25 mouse cellular contexts compared by ENCODE assay signal in genomic region chr13:41235181-41235580, GRCm38 (mm10). TPM values are rescaled to one million over a fixed set of nuclear protein-coding genes. Genes with fewer than 3 reads are reported as not detected.
"Had no signal": no experiment of that assay in that cellular context is flagged by ENCODE, and none has a peak within 500 bp of the region (broad histone marks: within the 10 kb centered on the region; RNA-seq: fewer than 3 reads in every experiment).

No protein-coding gene starts in this region.

- H3K27ac ChIP-seq: neural tube, embryonic 13.5 days; neural tube, embryonic 15.5 days; stomach, postnatal 0 days had no signal

- H3K9ac ChIP-seq: neural tube, embryonic 13.5 days; neural tube, embryonic 15.5 days; stomach, embryonic 15.5 days had no signal

- H3K4me2 ChIP-seq: neural tube, embryonic 13.5 days; neural tube, embryonic 15.5 days had no signal

- H3K9me3 ChIP-seq: neural tube, embryonic 13.5 days; neural tube, embryonic 15.5 days; stomach, embryonic 15.5 days had no signal

- H3K4me1 ChIP-seq: neural tube, embryonic 13.5 days; neural tube, embryonic 15.5 days; stomach, embryonic 15.5 days had no signal

- DNase-seq: retina, postnatal 1 day; right cerebral cortex, adult 18-20 months; right cerebral cortex, postnatal 14 days; right cerebral cortex, postnatal 25 days; right cerebral cortex, postnatal 4 days; spleen, adult 18-20 months; thymus, adult 18-20 months; thymus, adult 2 months; thymus, postnatal 14 days; thymus, postnatal 25 days; thymus, postnatal 36 days; thymus, postnatal 4 days had no signal

- H3K36me3 ChIP-seq: neural tube, embryonic 13.5 days; neural tube, embryonic 15.5 days; stomach, embryonic 15.5 days had no signal

- H3K27me3 ChIP-seq: neural tube, embryonic 13.5 days; neural tube, embryonic 15.5 days; stomach, embryonic 15.5 days had no signal

- H3K4me3 ChIP-seq: neural tube, embryonic 13.5 days; neural tube, embryonic 15.5 days had no signal

RNA-seq across cellular contexts. Expression of gene Elovl2, which starts 15.0 kb away (rescaled TPM):
- total RNA-seq: neutrophil, adult 5-6 weeks had no signal

RNA-seq across cellular contexts. Expression of gene Gm17364, which starts 38.6 kb away (rescaled TPM):
- total RNA-seq: neutrophil, adult 5-6 weeks had no signal
- polyA plus RNA-seq: neural tube, embryonic 13.5 days; neural tube, embryonic 14.5 days; neural tube, embryonic 15.5 days; small intestine, adult 2 months; spleen, adult 2 months; stomach, embryonic 14.5 days; stomach, embryonic 15.5 days; stomach, embryonic 16.5 days; stomach, postnatal 0 days; testis, adult 2 months; thymus, adult 2 months; thymus, postnatal 0 days; urinary bladder, adult 2 months had no signal
